Mouse (Mus musculus) gastrocnemius, postnatal 14 days (tissue): ENCODE results near the gene Hoxb4. TPM values are rescaled to one million over a fixed set of nuclear protein-coding genes. Genes with fewer than 3 reads are reported as not detected.
A peak's percentile ranks its signal among the peaks of the same experiment; 100 is the strongest.

Source experiments
- DNase-seq: peaks from one replicate; pipeline ENCODE4 v3.0.0; 2021; ENCODE audit warnings: mixed read lengths
- intact Hi-C: fragments of 180-260 bp; cut with DNase I; formaldehyde crosslinking; loops from one replicate; pipeline ENCODE4 v1.15.1; 2025; ENCODE audit warnings: low total_unique reads
- long read RNA-seq, 2 experiments: library from polyadenylated mRNA; stranded (forward); transcript quantifications; one replicate each; pipeline ENCODE4 v2.0.0; 2021
- total RNA-seq, 2 experiments: library from RNA; stranded (reverse); gene quantifications; 2 replicates each; pipeline ENCODE4 v1.2.3; 2021

Hoxb4 gene
- under 1 TPM; 0.51 to 0.53 TPM for total RNA-seq
- long read RNA-seq, experiment 1: 0 reads
- long read RNA-seq, experiment 2: 0 reads

- intact Hi-C loops: no loop called here
- DNase-seq: no peak
These were observed at the start of gene Hoxb4 for GRCm38 (mm10) chr11:96317608-96318367. Gene Hoxb4, plus strand, starts transcription at chr11:96318267.

DNA sequence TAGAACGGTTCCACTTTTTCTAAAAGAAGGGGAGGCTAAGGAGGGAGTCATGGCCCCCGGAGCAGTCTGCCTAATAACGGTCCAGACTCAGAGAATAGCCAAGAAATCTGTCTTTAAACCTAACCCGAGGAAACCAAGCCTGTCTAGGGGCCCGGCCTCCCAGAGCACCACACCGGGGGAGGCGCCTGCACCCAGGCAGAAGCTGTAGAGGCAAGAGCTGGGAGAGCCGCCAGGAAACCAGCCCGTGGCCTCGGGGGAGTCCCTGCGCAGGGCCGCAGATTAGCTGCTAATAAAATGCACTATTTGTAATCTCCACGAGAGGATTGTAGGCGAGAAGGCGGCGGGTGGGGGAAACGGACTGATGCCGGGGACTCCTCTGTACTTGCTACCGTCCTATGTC lies 48.2 kb upstream of the Hoxb4 start:
- no peak for DNase-seq
- intact Hi-C loops: loop anchor here (10.0 kb wide), 1 partner anchor 285 kb away; no protein-coding TSS in a partner anchor

DNA sequence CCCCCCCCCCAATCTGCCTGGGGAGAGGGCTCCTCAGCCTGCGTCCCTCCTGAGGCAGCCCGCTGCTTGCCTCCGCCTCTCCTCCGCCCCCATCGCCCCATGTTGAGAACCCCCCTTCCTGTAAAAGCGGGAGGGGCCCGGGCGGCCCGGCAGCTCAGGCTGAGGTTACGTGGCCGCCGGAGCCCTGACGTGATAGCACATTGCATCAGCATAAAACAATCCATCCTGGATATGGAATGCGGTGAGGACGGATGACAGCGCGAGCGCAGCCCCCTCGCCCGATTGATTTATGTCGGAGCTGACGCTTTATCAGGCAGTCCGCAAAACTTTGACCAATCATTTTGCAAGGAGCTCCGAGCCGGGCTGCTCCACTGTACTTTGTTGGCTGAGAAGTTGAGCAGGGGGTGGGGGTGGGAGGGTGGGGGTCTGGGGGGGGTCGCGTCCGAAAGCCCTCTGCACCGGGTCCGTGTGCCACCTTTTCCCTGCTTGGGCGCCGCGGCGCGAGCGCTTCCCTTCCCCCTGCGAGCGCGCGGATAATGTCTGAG lies 47.0 kb upstream of the Hoxb4 start, which contains the start of gene Hoxb9:
Gene Hoxb9 (plus strand): TSS at position 462 of the 545 bp plus-strand sequence.
- intact Hi-C loops: loop anchor here (10.0 kb wide), 1 partner anchor 284 kb away; no protein-coding TSS in a partner anchor
- no peak for DNase-seq

- intact Hi-C loops: loop anchor here (10.0 kb wide), 1 partner anchor 283 kb away; no protein-coding TSS in a partner anchor
- DNase-seq: no peak
These were observed 46.5 kb upstream of the Hoxb4 start for GRCm38 (mm10) chr11:96271541-96272011.

GRCm38 (mm10) chr11:96272024-96272921 lies 45.8 kb upstream of the Hoxb4 start:
- DNase-seq: no peak
- intact Hi-C loops: loop anchor here (10.0 kb wide), 1 partner anchor 283 kb away; no protein-coding TSS in a partner anchor

DNA sequence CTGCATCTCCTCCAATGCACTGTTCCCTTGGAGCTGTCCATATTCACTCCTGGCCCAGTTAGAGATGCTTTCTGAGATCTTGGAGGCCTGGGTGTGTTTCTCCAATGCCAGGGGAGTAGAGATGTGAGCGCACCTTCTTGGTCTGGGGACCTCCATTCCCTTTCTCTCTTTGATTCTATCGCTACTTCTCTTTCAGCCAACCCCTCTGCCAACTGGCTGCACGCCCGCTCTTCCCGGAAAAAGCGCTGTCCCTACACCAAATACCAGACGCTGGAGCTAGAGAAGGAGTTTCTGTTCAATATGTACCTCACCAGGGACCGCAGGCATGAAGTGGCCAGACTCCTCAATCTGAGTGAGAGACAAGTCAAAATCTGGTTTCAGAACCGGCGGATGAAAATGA lies 43.6 kb upstream of the Hoxb4 start:
- intact Hi-C loops: loop anchor here (10.0 kb wide), 1 partner anchor 280 kb away; no protein-coding TSS in a partner anchor
- no peak for DNase-seq

DNA sequence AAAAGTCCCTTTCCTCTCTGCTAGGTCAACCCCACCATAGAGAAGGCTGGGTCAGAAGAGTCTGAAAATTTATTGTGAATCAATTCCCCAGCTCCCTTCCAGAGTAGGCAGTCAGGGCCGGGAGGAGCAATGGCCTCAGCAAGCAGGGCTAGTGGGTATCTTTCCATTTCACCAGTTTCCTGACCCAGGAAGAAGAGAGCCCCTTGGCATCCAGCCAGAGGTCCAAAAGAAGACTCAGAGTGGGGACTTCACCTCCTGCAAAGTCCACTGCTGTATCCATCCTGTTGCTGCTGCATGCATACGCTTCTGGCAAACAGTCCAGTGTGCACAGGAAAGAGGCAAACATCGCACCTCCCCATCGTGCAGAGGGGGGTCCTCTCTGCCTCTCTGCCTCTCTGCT lies 42.2 kb upstream of the Hoxb4 start:
- intact Hi-C loops: loop anchor here (10.0 kb wide), 1 partner anchor 279 kb away; no protein-coding TSS in a partner anchor
- DNase-seq: no peak

- DNase-seq: no peak
- intact Hi-C loops: loop anchor here (2.0 to 10.0 kb wide), 2 partner anchors 277 to 343 kb away; no protein-coding TSS in a partner anchor
These were observed 40.7 kb upstream of the Hoxb4 start for GRCm38 (mm10) chr11:96277151-96278044.

DNA sequence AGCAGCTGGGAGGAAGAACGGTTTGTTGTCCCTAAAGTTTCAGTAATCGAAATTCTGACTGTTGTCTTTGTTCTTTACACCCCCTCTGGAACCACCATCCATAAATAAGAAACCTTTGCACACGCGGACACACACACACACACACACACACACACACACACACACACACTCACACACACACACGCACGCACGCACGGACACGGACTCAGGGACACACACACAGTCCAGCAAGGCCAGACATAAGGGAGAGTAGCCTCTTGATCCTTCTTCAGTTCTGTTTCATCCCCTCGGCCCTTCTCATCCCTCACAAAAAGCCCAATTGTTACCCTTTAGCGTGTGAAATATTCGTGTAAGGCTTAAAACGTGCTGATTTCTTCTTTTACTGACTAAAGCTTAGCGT lies 39.7 kb upstream of the Hoxb4 start:
- intact Hi-C loops: loop anchor here (2.0 to 10.0 kb wide), 2 partner anchors 276 to 342 kb away; no protein-coding TSS in a partner anchor
- no peak for DNase-seq

DNA sequence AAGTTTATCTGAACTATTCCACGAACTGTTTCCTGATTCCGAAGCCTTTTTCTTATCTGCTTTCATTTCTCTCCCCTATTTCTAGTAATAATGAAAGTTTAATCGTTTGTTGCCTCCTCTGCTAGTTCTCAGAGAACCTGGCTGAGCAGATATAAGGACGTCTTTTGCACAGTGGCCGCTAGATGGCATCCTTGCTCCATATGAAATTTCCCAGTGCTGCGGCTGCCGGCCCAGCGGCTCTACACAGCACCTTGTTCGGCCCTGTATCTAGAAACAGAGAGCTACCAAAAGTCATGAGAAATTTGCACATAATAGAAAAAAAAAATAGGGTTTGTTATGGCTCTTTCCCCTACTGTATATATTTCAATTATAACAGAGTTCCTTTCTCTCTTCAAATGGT lies 39.3 kb upstream of the Hoxb4 start:
- intact Hi-C loops: loop anchor here (2.0 to 10.0 kb wide), 2 partner anchors 276 to 342 kb away; no protein-coding TSS in a partner anchor

DNA sequence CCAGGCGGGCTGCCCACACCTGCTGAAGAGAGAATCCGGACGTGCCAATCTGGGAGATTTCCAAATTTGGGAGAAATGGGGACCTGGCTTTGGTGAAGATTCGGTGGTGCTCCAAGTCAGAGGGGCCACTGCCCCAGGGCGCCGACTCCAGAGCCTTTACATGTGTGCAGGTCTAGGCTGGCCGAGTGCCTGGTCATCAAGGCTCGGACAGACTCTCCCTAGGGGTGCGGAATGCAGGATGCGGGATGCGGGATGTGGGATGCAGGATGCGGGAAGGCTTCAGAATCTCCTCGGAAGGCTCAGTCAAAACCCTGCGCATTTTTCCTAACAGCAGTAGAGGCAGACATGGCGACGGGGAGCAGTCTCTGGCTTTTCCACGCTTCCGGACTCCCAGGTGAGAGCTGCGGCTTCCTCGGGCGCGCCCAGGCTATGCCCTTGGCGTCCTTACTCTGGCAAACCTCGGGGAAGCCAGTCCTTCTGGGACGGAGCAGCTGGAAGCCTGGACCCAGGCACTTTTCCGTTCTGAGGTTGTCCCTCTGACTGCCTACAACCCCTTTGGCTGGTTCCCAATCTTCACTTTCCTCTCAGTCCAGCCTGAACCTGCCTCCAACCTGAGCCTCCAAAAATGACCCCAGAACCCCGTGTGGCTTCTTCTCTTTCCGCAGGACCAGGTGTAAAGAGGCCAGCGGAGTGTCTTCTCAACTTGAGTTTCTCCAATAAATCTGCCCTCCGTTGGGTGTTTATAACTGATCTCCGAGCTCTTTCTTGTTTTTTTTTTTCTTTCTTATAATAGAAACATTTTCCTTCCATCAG lies 38.4 kb upstream of the Hoxb4 start:
- intact Hi-C loops: loop anchor here (2.0 to 10.0 kb wide), 3 partner anchors 275 to 583 kb away; no protein-coding TSS in a partner anchor
- DNase-seq: no peak

More for the DNA sequence above, 39.3 kb upstream of the Hoxb4 start:
- peak; percentile 75 for DNase-seq

- intact Hi-C loops: loop anchor here (5.0 kb wide), 1 partner anchor 582 kb away; no protein-coding TSS in a partner anchor
- DNase-seq: no peak
These were observed 37.4 kb upstream of the Hoxb4 start for GRCm38 (mm10) chr11:96280399-96281378.

DNA sequence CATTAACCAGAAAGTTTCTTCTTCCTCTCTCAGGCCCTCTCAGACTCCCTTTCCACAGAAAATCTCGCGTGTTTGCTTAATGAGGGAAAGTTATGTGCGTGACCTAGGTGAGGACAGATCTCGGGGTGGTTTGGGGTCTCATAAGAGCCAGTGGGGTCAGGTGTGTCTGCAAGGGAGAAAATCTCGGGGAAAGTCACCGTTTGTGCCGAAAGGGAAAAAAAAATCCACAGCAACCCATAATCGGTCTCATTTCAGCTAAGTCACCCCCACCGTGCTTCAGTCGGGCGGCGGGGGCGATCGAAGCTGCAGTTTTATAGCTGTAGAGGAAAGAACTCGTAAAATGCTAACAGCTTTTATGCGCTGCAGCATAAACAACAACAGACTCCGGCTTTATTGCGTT lies 36.7 kb upstream of the Hoxb4 start:
- intact Hi-C loops: loop anchor here (5.0 kb wide), 1 partner anchor 581 kb away; no protein-coding TSS in a partner anchor
- no peak for DNase-seq

- intact Hi-C loops: loop anchor here (5.0 kb wide), 1 partner anchor 580 kb away; no protein-coding TSS in a partner anchor
These were observed 36.1 kb upstream of the Hoxb4 start, which contains the start of gene Hoxb8 for GRCm38 (mm10) chr11:96281855-96282570. Gene Hoxb8, plus strand, starts transcription at chr11:96281905.

GRCm38 (mm10) chr11:96282795-96283430 lies 35.2 kb upstream of the Hoxb4 start:
- intact Hi-C loops: loop anchor here (5.0 kb wide), 1 partner anchor 579 kb away; no protein-coding TSS in a partner anchor
- DNase-seq: no peak

More at GRCm38 (mm10) chr11:96281855-96282570, 36.1 kb upstream of the Hoxb4 start, which contains the start of gene Hoxb8:
- no peak for DNase-seq
